Mouse (Mus musculus) frontal cortex, postnatal 10 days (tissue): ENCODE measurements around the gene Calm3.

ENCODE experiments used
- DNase-seq, 2 experiments: peaks; one replicate each; pipeline ENCODE4 v3.0.0; 2022; ENCODE audit warnings: low spot score in 2 of 2, mixed read lengths in 1 of 2

Calm3 gene

GRCm38 (mm10) chr7:16891641-16892351, 32.1 kb downstream of the Calm3 start, which contains the start of gene Gng8:
TSS of gene Gng8 (plus strand) at chr7:16891786.
- DNase-seq, result peak in 1 of 2 experiments; percentile 84

- no peak for DNase-seq
These were observed 33.0 kb downstream of the Calm3 start for GRCm38 (mm10) chr7:16890944-16891343.

- DNase-seq, result no peak
These were observed 33.4 kb downstream of the Calm3 start for GRCm38 (mm10) chr7:16890536-16890935.

- no peak for DNase-seq
These were observed 38.0 kb downstream of the Calm3 start for GRCm38 (mm10) chr7:16885905-16886304.

GRCm38 (mm10) chr7:16885271-16885776, 38.6 kb downstream of the Calm3 start:
- no peak for DNase-seq

DNA sequence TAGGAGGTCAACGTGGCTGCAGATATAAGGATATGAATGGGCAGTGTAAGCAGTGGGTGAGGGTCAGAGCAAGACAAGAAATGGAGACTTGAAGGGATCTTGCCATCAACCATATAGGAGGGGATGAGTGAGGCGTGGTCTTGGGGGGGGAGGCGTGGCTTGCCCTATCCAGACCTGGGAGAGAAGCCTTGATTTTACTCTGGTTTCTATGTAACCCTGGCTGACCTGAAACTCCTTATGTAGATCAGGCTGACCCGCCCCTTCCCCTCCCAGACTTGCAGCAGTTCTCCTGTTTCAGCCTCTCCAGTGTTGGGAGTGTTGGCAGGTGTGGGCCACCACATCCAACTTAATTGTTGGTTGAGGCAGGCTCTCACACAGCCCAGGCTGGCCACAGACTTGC, 39.6 kb downstream of the Calm3 start:
- no peak for DNase-seq

DNA sequence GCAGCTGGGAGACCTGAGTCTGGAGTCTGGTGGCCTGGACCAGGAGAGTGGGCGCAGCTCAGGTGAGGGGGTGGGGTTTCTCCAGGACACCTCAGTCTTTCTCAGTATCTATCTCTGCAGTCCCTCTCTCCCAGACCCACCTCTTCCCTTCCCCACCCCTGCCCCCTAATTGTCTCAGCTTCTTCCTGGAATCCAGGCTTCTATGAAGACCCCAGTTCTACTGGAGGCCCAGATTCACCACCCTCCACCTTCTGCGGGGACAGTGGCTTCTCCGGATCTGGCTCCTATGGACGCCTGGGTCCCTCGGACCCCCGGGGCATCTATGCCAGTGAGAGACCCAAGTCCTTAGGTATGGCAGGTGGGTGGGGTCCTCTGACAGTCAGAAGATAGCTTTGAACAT, 40.8 kb downstream of the Calm3 start:
- DNase-seq, result no peak

- DNase-seq, result no peak
These were observed 43.3 kb downstream of the Calm3 start for GRCm38 (mm10) chr7:16880615-16881014.

- no peak for DNase-seq
These were observed 43.9 kb downstream of the Calm3 start for GRCm38 (mm10) chr7:16879796-16880547.

GRCm38 (mm10) chr7:16877717-16878116, 46.2 kb downstream of the Calm3 start:
- no peak for DNase-seq

DNA sequence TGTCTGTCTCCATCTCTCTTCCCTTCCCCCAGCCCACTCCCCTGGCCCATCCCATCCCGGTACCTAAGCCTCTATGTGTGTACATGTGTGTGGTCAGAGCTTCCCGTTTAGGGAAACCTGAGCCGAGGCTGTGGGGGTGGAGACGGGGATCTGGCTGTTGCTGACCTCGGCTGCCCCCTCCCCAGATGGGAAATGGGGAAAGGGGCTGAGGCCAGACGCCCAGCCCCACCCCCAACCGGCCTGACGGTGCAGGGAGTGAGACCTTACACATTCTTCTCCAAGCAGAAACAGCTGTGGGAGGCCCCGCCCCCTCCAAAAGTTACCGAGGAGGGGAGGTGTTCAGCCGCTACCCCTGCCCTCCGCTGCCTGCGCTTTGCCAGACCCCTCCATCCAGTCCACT, 47.3 kb downstream of the Calm3 start:
- DNase-seq, result no peak

- DNase-seq, result no peak
These were observed 47.9 kb downstream of the Calm3 start for GRCm38 (mm10) chr7:16876006-16876405.

- no peak for DNase-seq
These were observed 48.6 kb downstream of the Calm3 start for GRCm38 (mm10) chr7:16875326-16875725.

GRCm38 (mm10) chr7:16875310-16875325, 48.8 kb downstream of the Calm3 start, which contains the start of gene Dact3:
TSS of gene Dact3 (plus strand) at chr7:16875317.
- DNase-seq, result no peak

GRCm38 (mm10) chr7:16874756-16875309, 49.1 kb downstream of the Calm3 start:
- DNase-seq, result peak; percentile 100

DNA sequence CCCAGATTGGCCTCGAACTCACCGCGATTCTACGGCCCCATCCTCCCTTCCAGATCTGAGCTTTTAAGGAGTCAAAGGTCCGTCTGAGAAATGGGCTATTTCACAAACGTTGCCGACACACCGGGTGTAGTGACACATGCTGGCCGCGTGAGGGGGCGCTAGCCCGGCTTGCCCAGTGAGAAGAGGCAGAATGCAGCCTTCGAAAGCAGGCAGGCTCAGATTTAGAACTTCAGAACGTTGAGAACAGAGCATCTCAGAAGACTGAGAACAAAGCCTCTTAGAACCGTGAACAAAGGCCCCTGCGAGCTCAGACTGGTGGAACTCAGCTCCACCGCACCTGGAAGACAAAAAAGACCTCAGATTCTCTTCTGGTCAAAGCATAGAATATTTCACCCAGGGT, 49.7 kb downstream of the Calm3 start:
- DNase-seq, result peak; percentile 65 to 80

DNA sequence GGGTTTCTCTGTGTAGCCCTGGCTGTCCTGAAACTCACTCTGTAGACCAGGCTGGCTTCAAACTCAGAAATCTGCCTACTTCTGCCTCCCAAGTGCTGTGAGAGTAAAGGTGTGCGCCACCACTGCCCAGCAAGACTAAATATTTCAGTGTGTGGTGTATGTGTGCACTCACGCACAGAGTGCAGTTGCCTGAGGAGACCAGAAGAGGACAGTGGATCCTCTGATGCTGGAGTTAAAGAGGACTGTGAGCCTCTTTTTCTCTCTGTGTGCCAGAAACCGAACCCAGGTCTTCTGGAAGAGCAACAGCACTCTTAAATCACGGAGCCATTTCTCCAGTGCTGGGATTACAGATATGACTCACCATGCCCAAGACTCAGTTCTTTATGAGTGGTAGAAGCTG, 50.5 kb downstream of the Calm3 start:
- DNase-seq, result no peak

DNA sequence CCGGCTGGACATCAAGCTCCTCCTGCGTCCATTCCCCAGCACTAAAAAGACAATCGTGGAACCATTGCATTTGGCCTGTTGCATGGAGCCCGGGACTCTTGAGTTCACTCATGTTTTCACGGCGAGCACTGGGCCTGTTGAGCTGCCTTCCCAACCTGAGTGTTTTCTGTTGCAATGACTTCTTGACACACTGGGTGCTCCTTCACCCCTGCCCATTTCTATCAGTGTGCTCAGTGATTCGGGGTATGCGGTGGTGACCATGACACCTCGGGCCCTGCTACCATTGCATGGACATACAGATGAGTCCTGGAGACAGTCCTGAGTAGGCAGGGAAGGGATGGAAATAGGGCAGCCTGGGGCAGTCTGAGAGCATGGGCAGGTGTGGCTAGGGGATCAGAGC, 51.4 kb downstream of the Calm3 start:
- no peak for DNase-seq

DNA sequence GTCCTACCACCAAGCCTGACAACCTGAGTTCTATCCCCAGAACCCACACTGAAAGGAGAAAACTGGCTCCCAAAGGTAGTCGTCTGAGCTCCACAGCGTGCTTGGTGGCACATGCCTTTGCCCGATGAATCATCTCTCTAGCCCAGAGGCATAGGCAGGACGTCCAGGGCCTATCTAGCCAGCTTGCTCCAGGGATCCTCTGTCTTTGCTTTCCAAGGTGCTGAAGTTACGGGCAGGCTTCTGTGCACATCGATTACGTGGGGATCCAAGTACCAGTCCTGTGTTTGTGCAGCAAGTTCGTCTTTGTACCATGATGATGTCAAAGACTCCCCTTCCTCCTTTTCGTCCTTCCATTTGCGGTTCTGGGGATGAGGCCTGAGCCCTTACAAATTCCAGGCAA, 52.3 kb downstream of the Calm3 start:
- no peak for DNase-seq

DNA sequence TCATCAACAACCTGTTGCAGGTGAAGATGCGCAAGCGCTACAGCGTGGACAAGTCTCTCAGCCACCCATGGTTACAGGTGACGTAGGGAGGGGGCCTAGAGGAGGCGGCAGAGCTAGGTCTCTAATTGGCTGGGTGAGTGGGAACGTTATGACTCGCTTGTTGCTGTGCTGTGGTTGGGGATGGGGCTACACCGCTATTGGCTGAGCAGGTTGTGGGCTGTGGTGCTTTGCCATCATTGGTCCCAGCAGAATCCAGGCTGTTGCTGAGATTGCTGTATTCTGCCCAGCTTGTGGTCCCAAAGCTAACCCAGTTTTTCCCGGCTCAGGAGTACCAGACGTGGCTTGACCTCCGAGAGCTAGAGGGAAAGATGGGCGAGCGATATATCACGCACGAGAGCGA, 54.4 kb downstream of the Calm3 start:
- DNase-seq, result peak; percentile 91 to 96

DNA sequence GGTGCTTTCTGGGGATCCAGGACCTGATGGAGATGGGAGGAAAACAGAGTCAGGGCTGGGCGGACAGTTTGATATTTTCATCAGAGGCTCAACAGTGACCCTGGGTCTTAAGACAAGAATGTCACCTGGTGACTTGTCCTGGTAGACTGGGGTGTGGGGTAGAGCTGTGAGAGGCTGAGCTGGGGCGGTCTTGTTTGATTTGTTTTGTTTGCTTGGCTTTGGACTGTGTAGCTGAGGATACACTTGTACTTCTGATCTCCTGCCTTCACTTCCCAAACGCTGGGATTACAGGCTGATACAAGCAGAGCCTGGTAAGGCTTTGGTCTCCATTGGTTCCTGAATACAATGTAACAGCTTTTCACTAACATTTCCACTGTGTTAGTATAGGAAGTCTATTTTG, 56.4 kb downstream of the Calm3 start:
- no peak for DNase-seq
